Mouse (Mus musculus) lung, adult 2 months (tissue): ENCODE results near the gene Lst1.

Experiments used
- CTCF ChIP-seq: fragments of 200-500 bp; IDR thresholded peaks from 2 replicates; pipeline ENCODE4 v1.5.1; 2011; ENCODE audit warnings: mild to moderate bottlenecking, low read length, control low read depth; ENCODE audit not compliant: insufficient read depth
- POLR2A ChIP-seq: fragments of 200-500 bp; IDR thresholded peaks from 2 replicates; pipeline ENCODE4 v1.6.1; 2011; ENCODE audit warnings: low read depth, mild to moderate bottlenecking, control low read depth, low read length, borderline replicate concordance; ENCODE audit errors: extremely low read depth

- TF ChIP-seq POLR2A: no peak
- TF ChIP-seq CTCF: no peak
Measured at GRCm38 (mm10) chr17:35162121-35162520, 26.1 kb downstream of the Lst1 start.
